Mouse (Mus musculus) stomach, embryonic 15.5 days (tissue): ENCODE measurements at regions not wholly inside any gene's neighbourhood (a gene's known extent, or its start where the extent isn't known, plus 50 kb on each side); places are given as distances from the start of the nearest gene placed in this dataset.

Experiments
- ATAC-seq: fragments of 200-750 bp; cut with Nextera tagmentation; 2 replicates; pipeline ENCODE4 v1.8.0; 2017; ENCODE audit warnings: low read depth, moderate number of reproducible peaks, moderate TSS enrichment; ENCODE audit not compliant: insufficient read depth, low FRiP score
- H3K27ac ChIP-seq: fragments of 300-500 bp; sonication (generic); 2 replicates; pipeline ENCODE4 v1.5.1; 2015; ENCODE audit warnings: mild to moderate bottlenecking, inconsistent platforms
- H3K27me3 ChIP-seq: fragments of 300-500 bp; sonication (generic); replicated peaks from 2 replicates; pipeline ENCODE4 v1.6.1; 2015; ENCODE audit warnings: inconsistent platforms
- H3K36me3 ChIP-seq: fragments of 300-500 bp; sonication (generic); 2 replicates; pipeline ENCODE4 v1.6.1; 2015; ENCODE audit warnings: inconsistent platforms
- H3K4me1 ChIP-seq: fragments of 300-500 bp; sonication (generic); 2 replicates; pipeline ENCODE4 v1.6.1; 2015; ENCODE audit warnings: inconsistent platforms
- H3K4me2 ChIP-seq: fragments of 300-500 bp; sonication (generic); 2 replicates; pipeline ENCODE4 v1.6.1; 2015; ENCODE audit warnings: mild to moderate bottlenecking, inconsistent platforms
- H3K4me3 ChIP-seq: fragments of 300-500 bp; sonication (generic); replicated peaks from 2 replicates; pipeline ENCODE4 v1.5.1; 2015; ENCODE audit warnings: inconsistent platforms
- H3K9ac ChIP-seq: fragments of 300-500 bp; sonication (generic); 2 replicates; pipeline ENCODE4 v1.6.1; 2015; ENCODE audit warnings: inconsistent platforms
- H3K9me3 ChIP-seq: fragments of 300-500 bp; sonication (generic); 2 replicates; pipeline ENCODE4 v1.6.1; 2016; ENCODE audit warnings: inconsistent platforms
- WGBS: fragments of 180-500 bp; shearing (Covaris S2); methylation state at CpG from one replicate; pipeline ENCODE4 v1.1.7; 2015; 5-methylcytosine and 5-hydroxymethylcytosine counted together

- no peaks in the 10 kb centered on the region for H3K36me3 ChIP-seq
- H3K4me3 ChIP-seq = no peak overlapping the region
- no peaks in the 10 kb centered on the region for H3K27me3 ChIP-seq
- H3K4me1 ChIP-seq = no peaks in the 10 kb centered on the region
- no peak for ATAC-seq
- H3K9me3 ChIP-seq = no peaks in the 10 kb centered on the region
- no peak overlapping the region for H3K9ac ChIP-seq
- 74% methylated on average over 4 of the region's 4 CpGs for WGBS
- no peak overlapping the region for H3K4me2 ChIP-seq
- no peak overlapping the region for H3K27ac ChIP-seq
Measured at GRCm38 (mm10) chr14:25294226-25294625, 164.8 kb upstream of the Zmiz1 start.

DNA sequence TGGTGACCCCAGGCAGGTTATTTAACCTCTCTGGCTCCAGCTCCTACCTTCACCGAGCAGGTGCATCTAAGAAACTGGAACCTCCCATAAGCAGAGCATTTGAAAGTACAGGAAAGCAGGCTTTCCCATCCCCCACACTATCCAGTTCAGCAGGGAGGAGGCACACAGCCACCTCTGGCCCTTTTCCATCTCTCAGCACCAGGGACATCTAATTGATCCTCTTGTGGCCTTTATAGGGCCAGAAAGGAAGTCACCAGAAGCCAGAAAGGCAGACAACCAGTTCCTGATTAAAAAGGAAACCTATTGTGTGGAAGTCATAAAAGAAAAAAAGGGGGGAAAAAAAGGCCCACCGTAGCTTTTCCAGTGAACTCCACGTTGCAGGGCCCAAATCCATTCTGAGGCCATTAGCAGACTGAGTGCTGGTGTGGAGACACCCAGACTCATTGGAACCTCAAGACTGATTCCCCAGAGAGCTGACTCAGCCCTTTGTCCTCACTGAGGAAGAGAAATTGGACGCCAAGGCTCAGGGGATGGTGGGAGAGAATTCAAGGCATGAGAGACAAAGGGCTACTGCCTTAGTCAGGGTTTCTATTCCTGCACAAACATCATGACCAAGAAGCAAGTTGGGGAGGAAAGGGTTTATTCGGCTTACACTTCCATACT is 163.2 kb upstream of the Zmiz1 start:
- WGBS = 63% methylated on average over 5 of the region's 5 CpGs
- no peaks in the 10 kb centered on the region for H3K27me3 ChIP-seq
- H3K9ac ChIP-seq = no peak overlapping the region
- H3K4me3 ChIP-seq = no peak overlapping the region
- no peak overlapping the region for H3K27ac ChIP-seq
- no peaks in the 10 kb centered on the region for H3K36me3 ChIP-seq
- no peaks in the 10 kb centered on the region for H3K4me1 ChIP-seq
- H3K4me2 ChIP-seq = no peak overlapping the region
- ATAC-seq = no peak
- no peaks in the 10 kb centered on the region for H3K9me3 ChIP-seq

DNA sequence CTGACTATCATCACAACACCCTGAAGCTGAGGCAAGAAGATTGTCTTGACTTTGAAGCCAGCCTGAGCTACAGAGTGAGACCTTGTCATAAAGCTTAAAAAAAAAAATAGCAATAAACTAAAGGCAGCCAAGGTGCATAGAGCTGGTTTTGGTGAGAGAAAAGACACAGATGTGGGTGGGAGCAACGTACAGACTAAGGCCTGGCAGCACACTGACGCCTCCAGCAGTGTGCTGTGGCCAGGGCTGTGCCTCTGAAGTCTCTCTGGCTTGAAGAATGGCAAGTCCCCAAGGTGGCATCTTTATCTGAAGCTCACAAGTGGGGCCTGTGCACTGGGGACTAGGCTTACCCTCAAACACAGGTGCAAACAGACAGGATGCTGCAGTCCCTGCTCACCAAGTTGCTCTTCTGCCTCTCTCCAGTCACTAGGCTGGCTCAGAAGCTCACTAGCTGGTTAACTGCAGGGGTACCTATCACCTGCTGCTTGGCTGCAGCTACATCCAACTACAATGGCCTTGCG is 159.3 kb upstream of the Zmiz1 start:
- peaks cover 11% of the 10 kb centered on the region for H3K4me1 ChIP-seq
- H3K27me3 ChIP-seq = no peaks in the 10 kb centered on the region
- no peak overlapping the region for H3K9ac ChIP-seq
- H3K9me3 ChIP-seq = no peaks in the 10 kb centered on the region
- no peaks in the 10 kb centered on the region for H3K36me3 ChIP-seq
- 86% methylated on average over 3 of the region's 3 CpGs for WGBS
- no peak overlapping the region for H3K4me3 ChIP-seq
- H3K4me2 ChIP-seq = no peak overlapping the region
- H3K27ac ChIP-seq = no peak overlapping the region
- no peak for ATAC-seq

DNA sequence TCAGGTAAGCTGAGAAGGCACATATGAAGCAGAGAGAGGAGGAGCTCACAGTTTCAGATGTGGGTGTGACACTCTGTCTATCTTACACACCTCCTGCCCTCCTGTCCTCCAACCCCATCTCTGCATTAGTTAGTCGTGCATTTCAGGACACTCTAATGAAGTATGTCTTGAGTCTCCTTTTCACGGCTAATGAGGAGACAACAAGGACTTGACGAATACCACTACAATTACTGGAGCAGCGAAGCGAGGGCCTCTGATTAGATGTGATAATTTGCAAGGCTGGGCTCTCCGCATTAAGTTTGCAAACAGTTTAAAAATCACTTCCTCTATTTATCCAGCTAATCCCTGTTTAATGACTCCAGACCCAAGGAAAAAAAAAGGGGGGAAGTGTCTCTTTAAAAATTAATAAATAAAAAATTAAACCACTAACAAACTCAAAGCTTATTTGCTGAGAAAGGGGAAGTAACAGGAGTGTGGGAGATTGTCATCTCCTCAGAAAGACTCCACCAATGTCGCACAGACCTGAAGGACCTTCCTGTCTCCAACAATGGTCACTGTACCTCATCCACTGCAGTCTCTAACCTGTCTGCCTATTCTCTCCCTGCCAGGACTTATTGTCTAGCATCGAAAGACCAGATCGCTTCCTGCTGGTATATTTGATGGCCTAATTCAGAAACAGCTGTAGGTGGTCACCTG is 157.5 kb upstream of the Zmiz1 start:
- Histone ChIP-seq H3K4me3 (no peak overlapping the region), H3K9me3 (no peaks in the 10 kb centered on the region), H3K9ac (no peak overlapping the region), H3K4me2 (no peak overlapping the region), H3K27ac (no peak overlapping the region), H3K27me3 (no peaks in the 10 kb centered on the region), H3K36me3 (no peaks in the 10 kb centered on the region), H3K4me1 (peaks cover 15% of the 10 kb centered on the region)
- 50% methylated on average over 9 of the region's 9 CpGs for WGBS
- no peak for ATAC-seq

DNA sequence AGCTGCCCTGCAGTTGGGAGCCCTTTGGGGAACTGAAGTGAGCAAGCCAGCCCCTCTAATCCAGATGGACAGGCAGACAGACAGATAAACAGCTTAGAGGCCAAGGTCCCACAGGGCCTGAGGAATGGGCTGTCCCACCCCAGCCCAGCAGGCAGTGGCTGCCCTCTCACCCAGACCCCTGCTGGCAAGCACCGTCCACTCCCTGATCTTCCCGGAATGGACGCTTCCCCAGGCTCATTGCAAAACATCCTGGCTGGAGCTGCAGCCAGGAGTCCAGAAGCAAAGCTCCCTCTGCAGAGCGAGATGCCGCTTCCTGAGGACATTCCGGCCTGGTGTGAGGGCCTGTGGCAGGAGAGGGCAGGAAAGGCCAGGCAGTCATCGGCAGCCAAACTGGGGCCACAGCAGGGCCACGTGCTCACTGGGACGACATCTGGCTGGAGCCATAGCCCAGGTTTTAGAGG is 154.6 kb upstream of the Zmiz1 start:
- Histone ChIP-seq H3K27ac (peak overlapping the region; percentile 64), H3K4me3 (no peak overlapping the region), H3K4me2 (peak overlapping the region; percentile 22), H3K4me1 (peaks cover 15% of the 10 kb centered on the region), H3K9ac (no peak overlapping the region), H3K36me3 (no peaks in the 10 kb centered on the region), H3K9me3 (no peaks in the 10 kb centered on the region), H3K27me3 (no peaks in the 10 kb centered on the region)
- peak; percentile 24; the same call in 1 of the 2 replicates for ATAC-seq
- 25% methylated on average over 9 of the region's 9 CpGs for WGBS

- peaks cover 22% of the 10 kb centered on the region for H3K4me1 ChIP-seq
- no peak overlapping the region for H3K4me3 ChIP-seq
- 46% methylated on average over 7 of the region's 7 CpGs for WGBS
- no peak overlapping the region for H3K9ac ChIP-seq
- H3K27ac ChIP-seq = no peak overlapping the region
- no peaks in the 10 kb centered on the region for H3K27me3 ChIP-seq
- no peak overlapping the region for H3K4me2 ChIP-seq
- no peaks in the 10 kb centered on the region for H3K9me3 ChIP-seq
- no peaks in the 10 kb centered on the region for H3K36me3 ChIP-seq
- ATAC-seq = no peak
Measured at GRCm38 (mm10) chr14:25306166-25306565, 152.8 kb upstream of the Zmiz1 start.

DNA sequence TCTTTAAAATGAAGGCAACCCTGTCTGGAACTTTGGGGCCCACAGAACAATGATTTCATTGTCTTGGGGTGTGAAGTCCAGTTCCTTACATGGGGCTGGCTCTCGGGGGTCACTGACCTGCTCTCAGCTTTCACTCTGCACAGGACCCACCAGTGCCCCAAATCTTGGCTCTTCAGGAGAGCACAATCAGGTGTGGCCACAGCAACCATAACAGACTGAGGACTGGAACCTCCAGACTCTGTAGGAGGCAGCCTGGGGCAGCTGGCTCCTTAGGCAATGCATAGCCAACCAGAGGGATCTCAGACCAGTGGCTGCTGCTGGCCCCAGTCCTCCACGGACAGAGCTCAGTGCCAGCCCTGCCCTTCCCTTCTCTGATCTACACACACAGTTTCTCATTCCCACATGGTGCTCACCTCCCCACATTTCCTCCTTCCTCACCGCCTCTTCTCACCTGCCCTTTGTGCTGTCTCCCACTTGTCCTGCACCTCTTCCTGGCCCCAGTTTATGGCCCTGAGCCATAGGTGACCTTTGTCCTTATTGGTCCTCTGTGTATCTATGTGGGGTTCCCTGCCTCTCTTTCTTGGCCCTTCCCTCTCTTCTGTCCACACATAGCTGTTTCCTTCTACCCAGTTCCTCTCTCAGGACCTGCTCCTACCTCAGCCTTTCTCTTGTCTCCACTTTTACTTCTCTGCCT is 151.9 kb upstream of the Zmiz1 start:
- Histone ChIP-seq H3K9me3 (no peaks in the 10 kb centered on the region), H3K9ac (no peak overlapping the region), H3K4me3 (no peak overlapping the region), H3K36me3 (no peaks in the 10 kb centered on the region), H3K27ac (no peak overlapping the region), H3K4me1 (peaks cover 29% of the 10 kb centered on the region), H3K27me3 (no peaks in the 10 kb centered on the region), H3K4me2 (no peak overlapping the region)
- peak; percentile 19; the same call in 1 of the 2 replicates for ATAC-seq
- 83% methylated on average over 3 of the region's 3 CpGs for WGBS

GRCm38 (mm10) chr14:25308051-25308450 is 150.9 kb upstream of the Zmiz1 start:
- Histone ChIP-seq H3K9ac (no peak overlapping the region), H3K4me1 (peaks cover 29% of the 10 kb centered on the region), H3K4me3 (no peak overlapping the region), H3K27ac (no peak overlapping the region), H3K4me2 (no peak overlapping the region), H3K27me3 (no peaks in the 10 kb centered on the region), H3K9me3 (no peaks in the 10 kb centered on the region), H3K36me3 (no peaks in the 10 kb centered on the region)
- 68% methylated on average over 3 of the region's 3 CpGs for WGBS
- ATAC-seq = no peak

DNA sequence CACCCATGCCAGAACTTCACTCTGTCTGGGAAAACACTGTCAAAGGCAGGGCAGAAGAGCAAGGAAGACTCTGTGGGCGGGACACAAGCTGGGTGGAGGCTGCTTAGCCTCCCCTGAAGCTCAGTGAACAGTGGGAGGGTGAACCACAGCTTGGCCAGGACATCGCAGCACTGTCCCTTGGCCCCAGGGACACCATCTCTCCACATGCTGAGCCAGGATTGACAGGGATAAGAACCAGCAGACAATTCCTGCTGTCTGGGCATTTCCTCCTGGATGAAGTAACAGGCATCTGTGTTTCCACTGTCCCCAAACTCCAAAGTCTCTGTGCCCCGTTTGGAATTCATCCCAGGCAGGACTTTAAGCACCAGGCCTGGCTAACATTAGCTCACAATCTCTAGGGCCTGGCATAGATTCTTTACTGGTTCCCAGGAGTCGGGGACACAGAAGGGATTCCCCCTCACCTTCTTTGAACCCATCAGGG is 148.3 kb upstream of the Zmiz1 start:
- Histone ChIP-seq H3K9ac (no peak overlapping the region), H3K4me2 (no peak overlapping the region), H3K4me1 (peaks cover 14% of the 10 kb centered on the region), H3K9me3 (no peaks in the 10 kb centered on the region), H3K4me3 (no peak overlapping the region), H3K36me3 (no peaks in the 10 kb centered on the region), H3K27me3 (no peaks in the 10 kb centered on the region), H3K27ac (no peak overlapping the region)
- ATAC-seq = no peak
- 65% methylated on average over 4 of the region's 4 CpGs for WGBS

DNA sequence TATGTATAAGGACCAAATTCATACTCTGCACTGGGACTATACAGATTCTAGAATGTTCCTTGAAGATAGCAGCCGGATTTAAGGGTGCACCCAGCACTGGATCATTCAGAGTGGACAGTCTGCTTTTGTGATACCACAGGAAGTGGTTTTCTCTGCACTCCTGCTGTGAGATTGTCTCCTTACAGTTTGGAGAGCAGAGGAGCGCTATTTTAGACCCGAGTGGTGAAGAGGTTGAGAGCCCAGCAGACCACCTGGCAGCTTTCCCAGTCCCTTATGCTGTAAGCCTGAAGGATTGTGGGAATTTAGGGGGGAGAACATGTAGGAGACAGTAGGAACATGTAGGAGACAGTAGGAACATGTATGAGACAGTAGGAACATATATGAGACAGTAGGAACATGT is 147.5 kb upstream of the Zmiz1 start:
- 44% methylated on average over 3 of the region's 3 CpGs for WGBS
- no peak for ATAC-seq
- Histone ChIP-seq H3K9me3 (no peaks in the 10 kb centered on the region), H3K27ac (0 out of 2 replicates have a peak overlapping the region, but pooled peaks have one; percentile 9), H3K4me3 (no peak overlapping the region), H3K27me3 (no peaks in the 10 kb centered on the region), H3K4me2 (no peak overlapping the region), H3K4me1 (peaks cover 14% of the 10 kb centered on the region), H3K36me3 (no peaks in the 10 kb centered on the region), H3K9ac (no peak overlapping the region)

- no peak overlapping the region for H3K27ac ChIP-seq
- no peak overlapping the region for H3K4me3 ChIP-seq
- H3K9me3 ChIP-seq = no peaks in the 10 kb centered on the region
- 30% methylated on average over 7 of the region's 7 CpGs for WGBS
- H3K4me2 ChIP-seq = no peak overlapping the region
- no peak for ATAC-seq
- H3K27me3 ChIP-seq = no peaks in the 10 kb centered on the region
- no peaks in the 10 kb centered on the region for H3K36me3 ChIP-seq
- H3K9ac ChIP-seq = no peak overlapping the region
- peaks cover 14% of the 10 kb centered on the region for H3K4me1 ChIP-seq
Measured at GRCm38 (mm10) chr14:25312135-25312534, 146.8 kb upstream of the Zmiz1 start.
